Mouse (Mus musculus): ENCODE results near the gene Arpp21.

DNA sequence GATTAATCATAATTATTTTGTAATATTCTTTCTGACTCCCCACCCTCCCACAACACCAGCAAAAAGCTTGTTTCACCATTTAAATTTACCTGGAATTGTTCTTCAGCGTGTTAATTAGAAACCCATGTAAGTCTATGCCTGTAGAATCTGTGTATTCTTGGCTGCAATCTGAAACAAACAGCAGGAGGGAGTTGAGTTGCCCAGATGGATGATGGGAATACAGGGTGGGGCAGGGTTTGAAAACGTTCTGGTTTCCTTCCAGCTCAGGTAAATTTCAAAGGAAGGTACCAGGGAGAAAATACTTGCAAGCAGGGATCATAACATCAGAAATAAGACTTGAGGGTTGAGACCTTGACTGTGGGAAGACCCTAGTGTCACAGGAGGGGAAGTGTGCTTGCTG lies 58.2 kb downstream of the Arpp21 start:
- TF ChIP-seq POLR2A (IDR thresholded peaks at IDR 0.05; ENCODE audit: insufficient read length, low read depth) (no peak), USF1 (IDR thresholded peaks at IDR 0.05; ENCODE audit: low read depth) (no peak), TCF3 (IDR thresholded peaks at IDR 0.05; ENCODE audit: insufficient read length, low read depth) (no peak), POLR2AphosphoS2 (IDR thresholded peaks at IDR 0.05; ENCODE audit: insufficient read length, low read depth) (no peak), MYOD1 (IDR thresholded peaks at IDR 0.05; ENCODE audit: control insufficient read depth in 1 of 3, insufficient read length in 2 of 3, low read depth in 2 of 3) (no peak), REST (IDR thresholded peaks at IDR 0.05; ENCODE audit: insufficient read depth, insufficient read length) (no peak), MYOG (IDR thresholded peaks at IDR 0.05; ENCODE audit: control insufficient read depth in 1 of 3, insufficient read depth in 1 of 3, insufficient read length in 2 of 3, low read depth in 2 of 3) (no peak), TCF12 (IDR thresholded peaks at IDR 0.05; ENCODE audit: insufficient read depth, poor library complexity, severe bottlenecking) (no peak), CEBPB (IDR thresholded peaks at IDR 0.05; ENCODE audit: insufficient read depth, poor library complexity, severe bottlenecking) (no peak), MAX (IDR thresholded peaks at IDR 0.05; ENCODE audit: low read depth) (no peak), SRF (IDR thresholded peaks at IDR 0.05; ENCODE audit: control insufficient read depth, insufficient read length, low read depth) (no peak), E2F4 (IDR thresholded peaks at IDR 0.05; ENCODE audit: insufficient read depth) (no peak)
